In the genomic region with DNA sequence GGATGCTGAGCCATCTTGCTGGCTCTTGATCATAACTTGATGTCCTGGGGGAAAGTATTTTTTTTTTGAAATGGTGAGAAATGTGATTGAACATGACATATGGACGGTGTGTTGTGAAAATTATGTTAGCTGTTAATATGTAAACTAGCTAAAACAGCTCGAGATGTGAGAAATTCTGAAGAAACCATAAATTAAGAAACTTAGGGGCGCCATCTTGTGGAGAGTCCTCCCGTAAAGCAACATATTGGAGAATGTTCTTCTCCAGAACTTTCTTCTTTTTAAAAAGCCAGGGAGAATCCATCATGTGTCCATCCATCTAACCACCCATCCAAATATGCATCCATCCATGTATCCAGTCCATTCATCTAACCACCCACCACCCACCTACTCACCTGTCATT, we compare ENCODE assay signal across 9 mouse cellular contexts.
DNase-seq lines count a peak whose midpoint lies in the region; ATAC-seq and TF ChIP-seq lines count a peak whose summit lies in the region.
"Had no signal": no experiment of that assay in that cellular context is flagged by ENCODE, and none has a peak within 500 bp of the region (broad histone marks: within the 10 kb centered on the region; RNA-seq: fewer than 3 reads in every experiment).

No protein-coding gene starts in this region.

- no peak overlapping the region for H3K4me2 ChIP-seq in midbrain, postnatal 0 days (ENCODE audit: low read depth, low read length, poor library complexity, severe bottlenecking)
- H3K4me2 ChIP-seq in midbrain, embryonic 11.5 days, result no peak overlapping the region
- H3K4me2 ChIP-seq in hindbrain, embryonic 14.5 days (replicated peaks), result no peak overlapping the region
- H3K4me2 ChIP-seq: limb, embryonic 12.5 days had no signal

- H3K27ac ChIP-seq in midbrain, postnatal 0 days (ENCODE audit: low read depth, low read length), result no peak overlapping the region
- H3K27ac ChIP-seq in midbrain, embryonic 11.5 days (ENCODE audit: low read depth, low read length), result no peak overlapping the region
- no peak overlapping the region for H3K27ac ChIP-seq in hindbrain, embryonic 14.5 days
- H3K27ac ChIP-seq: limb, embryonic 12.5 days had no signal

- no peaks in the 10 kb centered on the region for H3K4me1 ChIP-seq in midbrain, postnatal 0 days (ENCODE audit: insufficient read depth, low read length)
- H3K4me1 ChIP-seq in midbrain, embryonic 11.5 days (ENCODE audit: control insufficient read depth, insufficient read depth, low read length), result no peaks in the 10 kb centered on the region
- H3K4me1 ChIP-seq in hindbrain, embryonic 14.5 days (replicated peaks; ENCODE audit: control insufficient read depth, insufficient read depth, low read length), result 0 out of 2 replicates have a peak, but pooled peaks cover 3% of the 10 kb centered on the region

- intact Hi-C loops in heart, postnatal 10 days (cut with DNase I), result loop anchor here (1.0 kb wide), 1 partner anchor 59 kb away; no protein-coding TSS in a partner anchor
- intact Hi-C loops in heart, postnatal 25 days (cut with DNase I), result loop anchor here (10.0 kb wide), 1 partner anchor 553 kb away; no protein-coding TSS in a partner anchor

- peak; percentile 50 to 73 for DNase-seq in heart, postnatal 10 days
- DNase-seq in heart, postnatal 25 days (ENCODE audit: low spot score), result no peak
- DNase-seq in midbrain, postnatal 0 days (ENCODE audit: low spot score), result peak; percentile 45
- DNase-seq in midbrain, embryonic 11.5 days (ENCODE audit: low spot score, missing footprints), result no peak
- DNase-seq in c-Kit-positive CD71-positive TER-119-positive erythroid progenitor cells, embryonic 14.5 days (ENCODE audit: low spot score), result peak; percentile 16
- DNase-seq in hindbrain, embryonic 14.5 days (ENCODE audit: low spot score), result no peak

- H3K4me3 ChIP-seq in midbrain, postnatal 0 days (ENCODE audit: low read depth, low read length), result no peak overlapping the region
- no peak overlapping the region for H3K4me3 ChIP-seq in midbrain, embryonic 11.5 days (ENCODE audit: low read depth, low read length)
- no peak overlapping the region for H3K4me3 ChIP-seq in hindbrain, embryonic 14.5 days (replicated peaks; ENCODE audit: low read length)
- H3K4me3 ChIP-seq: limb, embryonic 12.5 days had no signal

- H3K36me3 ChIP-seq in midbrain, postnatal 0 days (ENCODE audit: insufficient read depth, low read length), result no peaks in the 10 kb centered on the region
- H3K36me3 ChIP-seq in midbrain, embryonic 11.5 days (ENCODE audit: control insufficient read depth, insufficient read depth, low read length), result no peaks in the 10 kb centered on the region
- no peaks in the 10 kb centered on the region for H3K36me3 ChIP-seq in hindbrain, embryonic 14.5 days (replicated peaks; ENCODE audit: control insufficient read depth, insufficient read depth)
- H3K36me3 ChIP-seq: limb, embryonic 12.5 days had no signal

- peak; percentile 59 for TF ChIP-seq CTCF in midbrain, postnatal 0 days (IDR thresholded peaks at IDR 0.05)

- H3K9me3 ChIP-seq in midbrain, postnatal 0 days (ENCODE audit: low read length), result no peaks in the 10 kb centered on the region
- H3K9me3 ChIP-seq in midbrain, embryonic 11.5 days (ENCODE audit: control insufficient read depth, low read length), result no peaks in the 10 kb centered on the region; the same call in 1 of the 2 replicates
- no peaks in the 10 kb centered on the region for H3K9me3 ChIP-seq in hindbrain, embryonic 14.5 days (ENCODE audit: control insufficient read depth, low read length)

- WGBS in midbrain, postnatal 0 days, result 46% methylated on average over 4 of the region's 4 CpGs
- WGBS in midbrain, embryonic 11.5 days, result 61% methylated on average over 4 of the region's 4 CpGs
- 59% methylated on average over 4 of the region's 4 CpGs for WGBS in hindbrain, embryonic 14.5 days

- H3K9ac ChIP-seq in midbrain, postnatal 0 days (replicated peaks; ENCODE audit: low read length, poor library complexity, severe bottlenecking), result no peak overlapping the region
- no peak overlapping the region for H3K9ac ChIP-seq in midbrain, embryonic 11.5 days (ENCODE audit: low read length)
- no peak overlapping the region for H3K9ac ChIP-seq in hindbrain, embryonic 14.5 days
- H3K9ac ChIP-seq: limb, embryonic 12.5 days had no signal

- no peaks in the 10 kb centered on the region for H3K27me3 ChIP-seq in midbrain, postnatal 0 days (ENCODE audit: insufficient read depth, low read length)
- H3K27me3 ChIP-seq in midbrain, embryonic 11.5 days (ENCODE audit: control insufficient read depth, insufficient read depth, low read length), result no peaks in the 10 kb centered on the region
- H3K27me3 ChIP-seq in hindbrain, embryonic 14.5 days (ENCODE audit: control insufficient read depth, insufficient read depth, low read length), result no peaks in the 10 kb centered on the region

- ATAC-seq in midbrain, postnatal 0 days (ENCODE audit: low FRiP score), result no peak
- ATAC-seq in midbrain, embryonic 11.5 days (ENCODE audit: low FRiP score), result no peak
- 0 out of 2 replicates have a peak, but pooled peaks have one; percentile 34 for ATAC-seq in megakaryocyte progenitor cell, adult 5-6 weeks (replicated peaks; ENCODE audit: poor library complexity)
- no peak for ATAC-seq in erythroblast, adult 5-6 weeks (replicated peaks; ENCODE audit: low FRiP score, poor library complexity, severe bottlenecking)
- no peak for ATAC-seq in hindbrain, embryonic 14.5 days (ENCODE audit: low FRiP score)

Comparison
In these comparisons a context has a peak if more than half of its experiments do, and no peak if none do; other contexts are left out.
1. DNase-seq: peak in heart, postnatal 10 days (2 of 2), midbrain, postnatal 0 days (single experiment) and c-Kit-positive CD71-positive TER-119-positive erythroid progenitor cells, embryonic 14.5 days (single experiment); none in heart, postnatal 25 days (single experiment), midbrain, embryonic 11.5 days (single experiment) and hindbrain, embryonic 14.5 days (single experiment).